Mouse (Mus musculus) heart, embryonic 14.5 days (tissue): ENCODE measurements around the gene Nol4l. TPM values are rescaled to one million over a fixed set of nuclear protein-coding genes. Genes with fewer than 3 reads are reported as not detected.

Experiments
- ATAC-seq: fragments of 200-750 bp; cut with Nextera tagmentation; 2 replicates; pipeline ENCODE4 v1.8.0; 2017; ENCODE audit warnings: low read depth, moderate TSS enrichment; ENCODE audit not compliant: insufficient number of reproducible peaks, insufficient read depth, low FRiP score
- H3K27ac ChIP-seq, 2 experiments: fragments of 200-500 bp in 1 of 2; fragments of 300-500 bp in 1 of 2; sonication (generic) in 1 of 2; replicated peaks in 1 of 2; 2 replicates each; pipeline ENCODE4 v1.5.1; 2012 to 2014; ENCODE audit warnings: low read depth in 2 of 2, low read length in 2 of 2, control low read depth in 1 of 2, mild to moderate bottlenecking in 1 of 2, mixed read lengths in 1 of 2; ENCODE audit not compliant: control insufficient read depth in 1 of 2, insufficient read depth in 1 of 2
- H3K27me3 ChIP-seq: fragments of 300-500 bp; sonication (generic); 2 replicates; pipeline ENCODE4 v1.6.1; 2014; ENCODE audit warnings: mild to moderate bottlenecking, low read length, control low read depth; ENCODE audit not compliant: control insufficient read depth, insufficient read depth
- H3K36me3 ChIP-seq: fragments of 300-500 bp; sonication (generic); 2 replicates; pipeline ENCODE4 v1.6.1; 2014; ENCODE audit warnings: mild to moderate bottlenecking, control low read depth, low read length, mixed read lengths; ENCODE audit not compliant: control insufficient read depth, insufficient read depth
- H3K4me1 ChIP-seq, 2 experiments: fragments of 200-500 bp in 1 of 2; fragments of 300-500 bp in 1 of 2; sonication (generic) in 1 of 2; 2 replicates each; pipeline ENCODE4 v1.6.1; 2012 to 2014; ENCODE audit warnings: low read length in 2 of 2, control low read depth in 1 of 2, mixed read lengths in 1 of 2; ENCODE audit not compliant: control insufficient read depth in 2 of 2, insufficient read depth in 2 of 2
- H3K4me2 ChIP-seq: fragments of 300-500 bp; sonication (generic); 2 replicates; pipeline ENCODE4 v1.6.1; 2014; ENCODE audit warnings: mild to moderate bottlenecking, low read length
- H3K4me3 ChIP-seq, 2 experiments: fragments of 200-500 bp in 1 of 2; fragments of 300-500 bp in 1 of 2; sonication (generic) in 1 of 2; 2 replicates each; pipeline ENCODE4 v1.5.1; 2012 to 2014; ENCODE audit warnings: low read length in 2 of 2, mild to moderate bottlenecking in 2 of 2, control low read depth in 1 of 2, low read depth in 1 of 2, moderate library complexity in 1 of 2; ENCODE audit not compliant: control insufficient read depth in 1 of 2, insufficient read depth in 1 of 2
- H3K9ac ChIP-seq: fragments of 300-500 bp; sonication (generic); 2 replicates; pipeline ENCODE4 v1.6.1; 2014; ENCODE audit warnings: mild to moderate bottlenecking, low read length
- H3K9me3 ChIP-seq: fragments of 300-500 bp; sonication (generic); 2 replicates; pipeline ENCODE4 v1.6.1; 2016; ENCODE audit warnings: low read length, control low read depth; ENCODE audit not compliant: control insufficient read depth
- WGBS: fragments of 180-500 bp; shearing (Covaris S2); extraction: QIAGEN DNeasy Blood & Tissue Kit; methylation state at CpG from one replicate; pipeline ENCODE4 v1.1.7; 2014; 5-methylcytosine and 5-hydroxymethylcytosine counted together
- polyA plus RNA-seq: library from polyadenylated mRNA; unstranded; fragments of >200 nt; fragmentation: Nextera tagmentation; extraction: Ambion mirVana; gene quantifications from 2 replicates; pipeline ENCODE4 v1.2.1, GENCODE M21; 2014

Gene Nol4l
- polyA plus RNA-seq, 1 experiment from 2014 or later: 12.6 TPM

DNA sequence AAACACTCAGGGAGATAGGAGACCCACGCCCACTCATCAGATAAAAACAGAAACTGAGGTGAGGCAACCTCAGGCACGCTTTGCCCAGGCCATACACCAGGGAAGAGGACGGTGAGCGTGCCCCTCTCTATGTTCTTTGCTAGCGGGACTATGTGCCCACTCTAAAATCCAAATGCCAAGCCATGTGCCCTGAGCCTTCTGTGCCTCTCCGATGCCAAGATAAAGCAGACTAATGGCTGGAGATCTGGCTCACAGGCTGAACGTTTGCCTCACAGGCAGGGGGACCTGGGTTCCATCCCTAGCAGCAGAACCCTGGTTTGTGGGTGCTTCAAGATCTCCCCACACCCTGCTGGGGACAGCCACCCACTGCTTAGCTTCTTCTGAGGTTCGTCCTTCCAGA, 19.6 kb downstream of the Nol4l start:
- Histone ChIP-seq H3K9ac (no peak overlapping the region), H3K27me3 (no peaks in the 10 kb centered on the region), H3K36me3 (no peaks in the 10 kb centered on the region), H3K4me3 (no peak overlapping the region), H3K27ac (no peak overlapping the region), H3K9me3 (no peaks in the 10 kb centered on the region), H3K4me2 (no peak overlapping the region), H3K4me1 (peaks cover 18 to 37% of the 10 kb centered on the region in 2 experiments; a peak in 3 of 4 replicates)
- WGBS: 86% methylated on average over 8 of the region's 8 CpGs
- no peak for ATAC-seq

DNA sequence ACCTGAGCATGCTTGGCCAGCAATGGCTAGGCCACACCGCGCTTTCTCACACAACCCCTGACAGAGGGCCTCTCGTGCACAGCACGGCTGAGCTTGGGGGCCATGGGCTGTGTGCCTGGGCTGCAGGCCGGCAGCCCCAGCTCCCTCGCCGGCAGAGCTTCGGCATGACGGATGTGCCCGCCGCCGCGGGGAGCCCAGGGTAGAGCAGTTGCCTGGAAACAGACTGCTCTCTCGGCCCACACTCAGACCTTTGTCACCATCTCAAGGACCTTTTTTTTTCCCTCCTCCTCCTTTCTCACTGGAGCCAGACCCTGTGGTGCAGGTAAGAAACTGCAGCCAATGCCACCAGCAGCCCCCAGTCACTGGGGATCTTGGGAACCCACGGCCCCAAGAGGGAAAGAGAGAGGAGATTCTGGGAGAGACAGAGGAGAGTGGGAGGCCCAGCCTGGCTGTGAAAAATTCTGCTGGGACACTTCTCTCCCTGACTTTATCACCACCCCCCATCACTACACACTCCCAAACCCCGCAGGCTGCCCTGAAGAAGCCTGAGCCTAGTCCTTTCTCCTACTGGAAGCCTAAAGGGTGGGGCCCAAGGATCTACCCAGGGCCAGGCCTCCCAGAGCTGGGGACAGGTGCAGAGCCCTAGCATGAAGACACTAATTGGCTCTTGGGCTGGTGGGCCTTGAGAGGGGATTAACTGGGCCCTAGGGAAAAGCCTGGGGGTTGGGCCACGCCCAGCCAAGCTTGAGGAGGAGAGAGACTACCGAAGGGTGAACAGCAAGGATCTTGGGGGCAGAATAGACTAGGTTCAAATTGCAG, 20.4 kb downstream of the Nol4l start:
- Histone ChIP-seq H3K4me1 (peaks cover 16 to 33% of the 10 kb centered on the region in 2 experiments; a peak in 3 of 4 replicates), H3K27me3 (no peaks in the 10 kb centered on the region), H3K36me3 (no peaks in the 10 kb centered on the region), H3K27ac (peak overlapping the region in 1 of 2 experiments; percentile 7; a peak in 1 of 4 replicates), H3K4me2 (peak overlapping the region; percentile 24; the same call in 1 of the 2 replicates), H3K9ac (peak overlapping the region; percentile 31), H3K4me3 (no peak overlapping the region), H3K9me3 (no peaks in the 10 kb centered on the region)
- no peak for ATAC-seq
- 19% methylated on average over 17 of the region's 18 CpGs for WGBS

DNA sequence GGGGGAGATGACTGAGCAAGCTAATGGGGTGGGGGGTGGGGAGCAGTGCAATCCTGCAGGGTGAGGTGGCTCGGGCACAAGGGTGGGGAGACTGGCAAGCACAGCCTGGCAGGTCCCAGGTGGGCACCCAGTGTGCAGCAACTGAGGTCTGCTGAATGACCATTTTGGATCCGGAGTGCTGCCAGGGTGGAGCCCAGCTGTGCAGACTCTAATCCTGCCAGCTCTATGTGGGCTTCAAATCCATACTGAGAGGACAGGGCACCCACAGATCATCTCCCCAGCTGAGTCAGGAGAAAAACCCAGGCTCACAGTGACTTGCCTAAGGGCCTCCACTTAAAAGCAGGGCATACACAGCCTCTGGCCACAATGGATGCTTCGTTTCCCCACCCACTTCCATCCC, 21.4 kb downstream of the Nol4l start:
- H3K4me1 ChIP-seq: peaks cover 16 to 33% of the 10 kb centered on the region in 2 experiments; a peak in 3 of 4 replicates
- H3K4me3 ChIP-seq: no peak overlapping the region
- H3K9ac ChIP-seq: no peak overlapping the region
- no peaks in the 10 kb centered on the region for H3K27me3 ChIP-seq
- H3K36me3 ChIP-seq: no peaks in the 10 kb centered on the region
- WGBS: 71% methylated on average over 3 of the region's 3 CpGs
- H3K27ac ChIP-seq: no peak overlapping the region
- no peak overlapping the region for H3K4me2 ChIP-seq
- ATAC-seq: no peak
- H3K9me3 ChIP-seq: no peaks in the 10 kb centered on the region

DNA sequence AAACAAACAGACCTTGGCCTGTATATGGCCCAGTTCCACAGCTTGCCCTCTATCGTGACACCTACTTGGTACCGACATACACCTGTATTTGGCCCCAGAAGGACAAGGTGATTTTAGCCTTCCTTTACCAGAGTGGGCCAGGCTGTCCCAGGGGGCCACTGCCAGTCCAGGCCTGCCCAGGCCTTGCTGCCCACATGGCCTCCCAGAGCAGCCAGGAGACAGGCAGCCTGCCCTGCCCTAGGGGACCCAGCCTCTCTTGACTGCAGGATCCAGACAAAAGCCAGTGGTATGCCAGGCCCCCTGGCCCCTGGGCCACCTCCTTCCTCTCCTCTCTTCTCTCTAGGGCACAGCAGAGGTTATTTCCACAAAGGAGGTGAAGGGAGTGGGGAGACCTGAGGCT, 21.8 kb downstream of the Nol4l start:
- Histone ChIP-seq H3K9ac (no peak overlapping the region), H3K4me1 (peaks cover 15 to 33% of the 10 kb centered on the region in 2 experiments; a peak in 3 of 4 replicates), H3K36me3 (no peaks in the 10 kb centered on the region), H3K27ac (no peak overlapping the region), H3K4me2 (no peak overlapping the region), H3K9me3 (no peaks in the 10 kb centered on the region), H3K27me3 (no peaks in the 10 kb centered on the region), H3K4me3 (no peak overlapping the region)
- 90% methylated on average over 2 of the region's 2 CpGs for WGBS
- no peak for ATAC-seq

DNA sequence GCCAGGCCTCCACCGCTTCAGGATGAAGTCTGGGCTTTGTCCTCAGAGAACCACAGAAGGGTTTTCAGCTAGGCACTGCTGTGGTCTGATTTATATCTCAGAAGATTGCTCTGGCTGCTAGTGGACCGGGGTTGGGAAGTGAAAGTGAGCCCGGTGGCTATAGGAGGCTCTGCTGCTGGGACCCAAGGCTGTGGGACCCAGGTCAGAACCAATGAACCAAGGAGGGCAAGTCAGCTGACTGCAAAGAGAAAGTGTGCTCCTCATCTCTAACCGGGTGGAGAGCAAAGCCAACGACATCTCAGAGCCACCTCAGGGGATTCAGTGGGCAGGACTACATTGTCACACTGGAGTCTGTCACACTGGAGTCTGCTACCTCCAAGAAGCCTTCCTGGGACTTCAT, 23.4 kb downstream of the Nol4l start:
- WGBS: 77% methylated on average over 5 of the region's 5 CpGs

DNA sequence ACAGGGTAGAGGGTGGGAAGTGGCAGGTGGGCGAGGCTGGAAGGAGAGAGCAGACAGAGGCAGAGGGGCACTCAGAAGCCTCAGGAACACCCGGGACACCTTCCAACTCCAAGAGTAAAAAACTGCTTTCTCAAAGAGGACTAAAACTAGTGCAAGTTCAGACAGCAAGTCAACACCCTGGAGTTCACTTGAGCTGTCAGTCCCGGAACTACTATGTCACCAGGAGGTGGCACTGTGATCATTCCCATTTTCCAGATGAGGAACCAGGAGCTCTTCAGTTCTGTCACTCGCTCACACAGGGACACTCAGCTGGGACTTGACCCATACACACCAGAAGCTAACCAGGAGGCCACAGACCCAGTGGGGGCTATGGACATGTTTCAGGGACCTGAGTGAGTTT, 30.6 kb downstream of the Nol4l start:
- H3K4me1 ChIP-seq: peaks cover 27 to 35% of the 10 kb centered on the region in 2 experiments
- H3K4me2 ChIP-seq: no peak overlapping the region
- no peak overlapping the region for H3K27ac ChIP-seq
- 59% methylated on average over 4 of the region's 4 CpGs for WGBS
- no peaks in the 10 kb centered on the region for H3K36me3 ChIP-seq
- H3K9ac ChIP-seq: no peak overlapping the region
- no peaks in the 10 kb centered on the region for H3K27me3 ChIP-seq
- ATAC-seq: no peak
- no peaks in the 10 kb centered on the region for H3K9me3 ChIP-seq
- H3K4me3 ChIP-seq: no peak overlapping the region

More for the DNA sequence above, 23.4 kb downstream of the Nol4l start:
- no peak overlapping the region for H3K4me3 ChIP-seq
- H3K9me3 ChIP-seq: no peaks in the 10 kb centered on the region
- ATAC-seq: no peak
- no peak overlapping the region for H3K9ac ChIP-seq
- H3K4me2 ChIP-seq: no peak overlapping the region
- H3K27me3 ChIP-seq: no peaks in the 10 kb centered on the region
- peaks cover 7 to 19% of the 10 kb centered on the region in 2 experiments; a peak in 3 of 4 replicates for H3K4me1 ChIP-seq
- no peak overlapping the region for H3K27ac ChIP-seq
- no peaks in the 10 kb centered on the region for H3K36me3 ChIP-seq

DNA sequence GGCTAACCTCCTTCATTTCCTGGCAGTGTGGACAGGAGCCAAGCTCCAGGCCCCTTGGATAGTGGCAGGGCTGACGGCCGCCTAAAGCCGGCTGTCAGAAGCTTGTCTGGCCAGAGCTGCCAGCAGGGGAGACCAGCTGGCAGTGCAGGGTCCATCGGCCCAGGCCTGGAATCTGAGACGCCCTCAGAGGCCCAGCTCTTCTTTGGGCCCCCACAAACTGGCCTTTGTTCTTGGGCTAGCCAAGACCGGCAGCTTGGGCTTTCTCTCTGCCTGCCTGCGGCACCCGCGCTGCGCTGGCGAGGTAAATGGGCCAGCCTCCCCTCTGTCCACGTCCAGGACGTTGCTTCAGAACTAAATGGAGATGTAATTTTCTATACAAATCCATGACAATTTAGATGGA, 32.9 kb downstream of the Nol4l start:
- peak overlapping the region; percentile 58 to 68; a peak in 3 of 4 replicates for H3K27ac ChIP-seq
- no peaks in the 10 kb centered on the region for H3K27me3 ChIP-seq
- ATAC-seq: no peak
- no peaks in the 10 kb centered on the region for H3K9me3 ChIP-seq
- peak overlapping the region; percentile 45; the same call in 1 of the 2 replicates for H3K9ac ChIP-seq
- H3K4me1 ChIP-seq: peaks cover 41 to 51% of the 10 kb centered on the region in 2 experiments
- no peak overlapping the region for H3K4me2 ChIP-seq
- H3K36me3 ChIP-seq: no peaks in the 10 kb centered on the region
- WGBS: 54% methylated on average over 13 of the region's 13 CpGs
- no peak overlapping the region for H3K4me3 ChIP-seq
